Mouse (Mus musculus): ENCODE data around the gene Dpp6.

The Dpp6 gene

GRCm38 (mm10) chr5:27191242-27191969 lies 374.4 kb downstream of the Dpp6 start:
- in situ Hi-C loops (cut with MboI; ENCODE audit: unreplicated experiment in 2 of 2): no loop called here

GRCm38 (mm10) chr5:27194157-27194556 lies 377.2 kb downstream of the Dpp6 start:
- in situ Hi-C loops (cut with MboI; ENCODE audit: unreplicated experiment in 2 of 2): no loop called here

- in situ Hi-C loops (cut with MboI; ENCODE audit: unreplicated experiment in 2 of 2): no loop called here
Measured at GRCm38 (mm10) chr5:27194975-27195374, 378.0 kb downstream of the Dpp6 start.

GRCm38 (mm10) chr5:27200581-27201341 lies 383.8 kb downstream of the Dpp6 start:
- in situ Hi-C loops (cut with MboI; ENCODE audit: unreplicated experiment in 2 of 2): no loop called here

GRCm38 (mm10) chr5:27203131-27203530 lies 386.1 kb downstream of the Dpp6 start:
- in situ Hi-C loops (cut with MboI; ENCODE audit: unreplicated experiment in 2 of 2): no loop called here

GRCm38 (mm10) chr5:27204721-27205120 lies 387.7 kb downstream of the Dpp6 start:
- in situ Hi-C loops (cut with MboI; ENCODE audit: unreplicated experiment in 2 of 2): no loop called here

GRCm38 (mm10) chr5:27205754-27206153 lies 388.8 kb downstream of the Dpp6 start:
- in situ Hi-C loops (cut with MboI; ENCODE audit: unreplicated experiment in 2 of 2): no loop called here

- in situ Hi-C loops (cut with MboI; ENCODE audit: unreplicated experiment in 2 of 2): no loop called here
Measured at GRCm38 (mm10) chr5:27206213-27206612, 389.2 kb downstream of the Dpp6 start.

GRCm38 (mm10) chr5:27220116-27220515 lies 403.1 kb downstream of the Dpp6 start:
- in situ Hi-C loops (cut with MboI; ENCODE audit: unreplicated experiment in 2 of 2): no loop called here

- in situ Hi-C loops (cut with MboI; ENCODE audit: unreplicated experiment in 2 of 2): no loop called here
Measured at GRCm38 (mm10) chr5:27242078-27242477, 425.1 kb downstream of the Dpp6 start.

GRCm38 (mm10) chr5:27243226-27243625 lies 426.2 kb downstream of the Dpp6 start:
- in situ Hi-C loops (cut with MboI; ENCODE audit: unreplicated experiment in 2 of 2): no loop called here

- in situ Hi-C loops (cut with MboI; ENCODE audit: unreplicated experiment in 2 of 2): no loop called here
Measured at GRCm38 (mm10) chr5:27247793-27248192, 430.8 kb downstream of the Dpp6 start.

- in situ Hi-C loops (cut with MboI; ENCODE audit: unreplicated experiment in 2 of 2): no loop called here
Measured at GRCm38 (mm10) chr5:27248685-27249084, 431.7 kb downstream of the Dpp6 start.

- in situ Hi-C loops (cut with MboI; ENCODE audit: unreplicated experiment in 2 of 2): no loop called here
Measured at GRCm38 (mm10) chr5:27249951-27250350, 432.9 kb downstream of the Dpp6 start.

- in situ Hi-C loops (cut with MboI; ENCODE audit: unreplicated experiment in 2 of 2): no loop called here
Measured at GRCm38 (mm10) chr5:27250906-27251305, 433.9 kb downstream of the Dpp6 start.

- in situ Hi-C loops (cut with MboI; ENCODE audit: unreplicated experiment in 2 of 2): no loop called here
Measured at GRCm38 (mm10) chr5:27251361-27251760, 434.4 kb downstream of the Dpp6 start.

- in situ Hi-C loops (cut with MboI; ENCODE audit: unreplicated experiment in 2 of 2): no loop called here
Measured at GRCm38 (mm10) chr5:27255247-27255646, 438.2 kb downstream of the Dpp6 start.

- in situ Hi-C loops (cut with MboI; ENCODE audit: unreplicated experiment in 2 of 2): no loop called here
Measured at GRCm38 (mm10) chr5:27258636-27259035, 441.6 kb downstream of the Dpp6 start.

GRCm38 (mm10) chr5:27261746-27262727 lies 445.0 kb downstream of the Dpp6 start:
- in situ Hi-C loops (cut with MboI; ENCODE audit: unreplicated experiment in 2 of 2): no loop called here

GRCm38 (mm10) chr5:27262751-27263150 lies 445.7 kb downstream of the Dpp6 start:
- in situ Hi-C loops (cut with MboI; ENCODE audit: unreplicated experiment in 2 of 2): no loop called here

GRCm38 (mm10) chr5:27265281-27265680 lies 448.3 kb downstream of the Dpp6 start:
- in situ Hi-C loops (cut with MboI; ENCODE audit: unreplicated experiment in 2 of 2): no loop called here

Measured in v-Abl transformed pro-B cells (cell line).